Mouse (Mus musculus): ENCODE measurements around the gene Tlx1. TPM values are rescaled to one million over a fixed set of nuclear protein-coding genes. Genes with fewer than 3 reads are reported as not detected.
A peak's percentile ranks its signal among the peaks of the same experiment; 100 is the strongest.

The Tlx1 gene
- polyA plus RNA-seq, 1 experiment from 2014 or later = 3.0 TPM

- WGBS = 0% methylated on average over 5 of the region's 5 CpGs
- peaks cover 100% of the 10 kb centered on the region for H3K27me3 ChIP-seq
These were observed 10.0 kb downstream of the Tlx1 start for GRCm38 (mm10) chr19:45160523-45160922.

GRCm38 (mm10) chr19:45161093-45161492 is 10.6 kb downstream of the Tlx1 start:
- no peak for ATAC-seq (ENCODE audit: low FRiP score)
- Histone ChIP-seq H3K36me3 (no peaks in the 10 kb centered on the region), H3K9ac (no peak overlapping the region), H3K4me1 (replicated peaks) (no peaks in the 10 kb centered on the region), H3K9me3 (no peaks in the 10 kb centered on the region), H3K4me3 (no peak overlapping the region), H3K4me2 (no peak overlapping the region), H3K27ac (no peak overlapping the region), H3K27me3 (peaks cover 99% of the 10 kb centered on the region)
- under 1% methylated on average over 12 of the region's 12 CpGs for WGBS

More at GRCm38 (mm10) chr19:45160523-45160922, 10.0 kb downstream of the Tlx1 start:
- no peak overlapping the region for H3K4me3 ChIP-seq
- H3K4me2 ChIP-seq = no peak overlapping the region
- no peak for ATAC-seq (ENCODE audit: low FRiP score)
- no peaks in the 10 kb centered on the region for H3K9me3 ChIP-seq
- H3K36me3 ChIP-seq = no peaks in the 10 kb centered on the region
- no peak overlapping the region for H3K9ac ChIP-seq
- peaks cover 4% of the 10 kb centered on the region; the same call in 1 of the 2 replicates for H3K4me1 ChIP-seq (replicated peaks)
- no peak overlapping the region for H3K27ac ChIP-seq

GRCm38 (mm10) chr19:45162181-45162580 is 11.7 kb downstream of the Tlx1 start:
- no peak for ATAC-seq (ENCODE audit: low FRiP score)
- Histone ChIP-seq H3K4me2 (no peak overlapping the region), H3K27ac (no peak overlapping the region), H3K9ac (no peak overlapping the region), H3K4me3 (no peak overlapping the region), H3K9me3 (no peaks in the 10 kb centered on the region), H3K36me3 (no peaks in the 10 kb centered on the region), H3K27me3 (peaks cover 99% of the 10 kb centered on the region), H3K4me1 (replicated peaks) (no peaks in the 10 kb centered on the region)
- WGBS = 50% methylated on average over 7 of the region's 7 CpGs

- no peaks in the 10 kb centered on the region for H3K9me3 ChIP-seq
- 3% methylated on average over 12 of the region's 12 CpGs for WGBS
These were observed 12.4 kb downstream of the Tlx1 start for GRCm38 (mm10) chr19:45162871-45163270.

GRCm38 (mm10) chr19:45170451-45170850 is 20.0 kb downstream of the Tlx1 start:
- Histone ChIP-seq H3K36me3 (no peaks in the 10 kb centered on the region), H3K9me3 (no peaks in the 10 kb centered on the region), H3K9ac (no peak overlapping the region), H3K27ac (no peak overlapping the region), H3K4me1 (replicated peaks) (no peaks in the 10 kb centered on the region), H3K4me2 (no peak overlapping the region), H3K4me3 (no peak overlapping the region), H3K27me3 (peaks cover 91% of the 10 kb centered on the region)
- WGBS = 81% methylated on average over 7 of the region's 7 CpGs
- ATAC-seq (ENCODE audit: low FRiP score) = no peak

More at GRCm38 (mm10) chr19:45162871-45163270, 12.4 kb downstream of the Tlx1 start:
- H3K9ac ChIP-seq = no peak overlapping the region
- H3K4me1 ChIP-seq (replicated peaks) = no peaks in the 10 kb centered on the region
- no peak overlapping the region for H3K27ac ChIP-seq
- H3K36me3 ChIP-seq = no peaks in the 10 kb centered on the region
- no peak overlapping the region for H3K4me3 ChIP-seq
- no peak for ATAC-seq (ENCODE audit: low FRiP score)
- no peak overlapping the region for H3K4me2 ChIP-seq
- H3K27me3 ChIP-seq = peaks cover 99% of the 10 kb centered on the region

- Histone ChIP-seq H3K27ac (no peak overlapping the region), H3K9ac (no peak overlapping the region), H3K9me3 (no peaks in the 10 kb centered on the region), H3K4me3 (no peak overlapping the region), H3K4me2 (no peak overlapping the region), H3K27me3 (peaks cover 61% of the 10 kb centered on the region), H3K4me1 (replicated peaks) (peaks cover 9% of the 10 kb centered on the region; the same call in 1 of the 2 replicates), H3K36me3 (no peaks in the 10 kb centered on the region)
- WGBS = 59% methylated on average over 7 of the region's 7 CpGs
- ATAC-seq (ENCODE audit: low FRiP score) = no peak
These were observed 24.3 kb downstream of the Tlx1 start for GRCm38 (mm10) chr19:45174803-45175202.

GRCm38 (mm10) chr19:45176269-45176668 is 25.8 kb downstream of the Tlx1 start:
- no peak for ATAC-seq (ENCODE audit: low FRiP score)
- Histone ChIP-seq H3K4me3 (no peak overlapping the region), H3K4me2 (no peak overlapping the region), H3K9ac (no peak overlapping the region), H3K36me3 (no peaks in the 10 kb centered on the region), H3K9me3 (no peaks in the 10 kb centered on the region), H3K27ac (no peak overlapping the region), H3K4me1 (replicated peaks) (peaks cover 9% of the 10 kb centered on the region; the same call in 1 of the 2 replicates), H3K27me3 (peaks cover 54% of the 10 kb centered on the region)
- 72% methylated on average over 8 of the region's 8 CpGs for WGBS

DNA sequence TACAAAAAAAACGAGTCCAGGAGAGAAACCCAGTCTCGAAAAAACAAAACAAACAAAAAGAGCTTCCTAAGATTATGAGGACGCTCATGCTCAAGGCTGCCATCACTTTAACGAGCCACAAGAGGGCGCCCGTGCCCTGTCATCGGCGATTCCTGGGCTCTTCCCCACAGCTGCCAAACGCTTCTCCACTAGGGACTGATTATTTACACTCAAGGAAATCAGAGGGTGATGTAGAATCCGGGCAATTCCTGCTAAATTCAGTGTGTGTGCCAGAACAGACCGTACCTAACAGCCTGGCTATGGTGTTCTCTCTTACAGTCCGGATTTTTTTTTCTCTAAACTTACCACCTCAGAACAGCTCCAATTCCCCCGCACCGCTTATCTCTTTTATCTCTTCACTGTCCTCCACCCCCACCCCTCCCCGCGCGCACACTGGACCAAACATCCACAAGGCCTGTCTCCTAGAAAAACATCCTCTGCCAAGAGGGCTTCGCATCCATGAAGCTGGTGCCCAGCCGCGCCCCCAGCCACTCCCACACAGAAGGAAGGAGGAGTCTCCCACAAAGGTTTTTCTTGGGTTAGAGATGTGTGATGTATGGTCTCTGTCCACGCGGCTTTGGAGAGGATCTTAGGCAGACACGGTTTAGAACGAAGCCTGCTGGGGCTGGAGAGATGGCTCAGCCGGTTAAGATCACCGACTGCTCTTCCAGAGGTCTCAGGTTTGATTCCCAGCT is 26.7 kb downstream of the Tlx1 start:
- peak overlapping the region; percentile 39; the same call in 1 of the 2 replicates for H3K9ac ChIP-seq
- H3K4me2 ChIP-seq = peak overlapping the region; percentile 40
- H3K27me3 ChIP-seq = peaks cover 45% of the 10 kb centered on the region
- H3K4me3 ChIP-seq = 0 out of 2 replicates have a peak overlapping the region, but pooled peaks have one; percentile 9
- no peaks in the 10 kb centered on the region for H3K36me3 ChIP-seq
- peaks cover 9% of the 10 kb centered on the region; the same call in 1 of the 2 replicates for H3K4me1 ChIP-seq (replicated peaks)
- H3K27ac ChIP-seq = no peak overlapping the region
- 19% methylated on average over 26 of the region's 26 CpGs for WGBS
- peak; percentile 57; the same call in 1 of the 2 replicates for ATAC-seq (ENCODE audit: low FRiP score)
- H3K9me3 ChIP-seq = no peaks in the 10 kb centered on the region

DNA sequence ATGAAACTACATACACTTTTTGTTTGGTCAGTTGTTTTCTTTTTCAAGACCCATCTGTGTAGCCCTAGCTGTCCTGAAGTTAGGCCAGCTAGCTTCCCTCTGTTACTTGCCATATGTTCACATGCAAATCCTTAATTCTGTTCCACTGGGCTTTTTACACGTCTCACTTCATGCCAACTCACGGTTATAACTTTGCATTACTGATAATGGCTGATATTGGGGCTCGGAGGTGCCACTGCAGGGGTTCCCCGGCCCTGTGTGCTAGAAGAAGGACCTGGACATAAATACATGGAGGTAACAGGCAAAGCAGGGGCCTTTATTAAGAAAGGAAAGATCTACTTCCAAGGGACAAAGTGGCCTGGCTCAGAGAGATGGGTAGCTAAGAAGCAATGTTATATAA is 29.0 kb downstream of the Tlx1 start:
- Histone ChIP-seq H3K36me3 (no peaks in the 10 kb centered on the region), H3K9ac (no peak overlapping the region), H3K4me2 (no peak overlapping the region), H3K4me3 (no peak overlapping the region), H3K27ac (no peak overlapping the region), H3K27me3 (peaks cover 23% of the 10 kb centered on the region), H3K4me1 (replicated peaks) (peaks cover 9% of the 10 kb centered on the region; the same call in 1 of the 2 replicates), H3K9me3 (no peaks in the 10 kb centered on the region)
- 75% methylated on average over 4 of the region's 4 CpGs for WGBS
- ATAC-seq (ENCODE audit: low FRiP score) = no peak

DNA sequence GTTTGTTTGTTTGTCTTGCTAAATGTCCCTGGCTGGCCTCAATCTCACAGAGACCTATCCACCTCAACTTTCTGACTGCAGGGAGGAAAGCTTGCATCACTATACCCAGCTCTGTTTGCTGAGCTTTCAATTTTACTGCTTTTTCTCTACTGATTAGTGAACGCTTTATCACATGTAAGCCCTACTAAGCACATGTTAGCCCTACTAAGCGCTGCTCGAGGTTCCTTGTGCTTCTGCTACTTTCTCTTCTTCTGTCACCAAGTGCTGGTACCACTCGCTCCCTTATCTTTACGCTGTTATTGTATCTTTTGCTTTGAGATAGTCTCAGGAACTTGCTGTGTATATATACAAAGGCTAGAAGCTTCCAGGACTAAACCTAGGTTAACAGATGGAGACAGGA is 30.0 kb downstream of the Tlx1 start:
- H3K9ac ChIP-seq = no peak overlapping the region
- H3K27ac ChIP-seq = no peak overlapping the region
- peaks cover 9% of the 10 kb centered on the region; the same call in 1 of the 2 replicates for H3K4me1 ChIP-seq (replicated peaks)
- no peak overlapping the region for H3K4me3 ChIP-seq
- H3K4me2 ChIP-seq = no peak overlapping the region
- ATAC-seq (ENCODE audit: low FRiP score) = no peak
- H3K27me3 ChIP-seq = peaks cover 13% of the 10 kb centered on the region
- 87% methylated on average over 5 of the region's 5 CpGs for WGBS
- H3K36me3 ChIP-seq = no peaks in the 10 kb centered on the region
- no peaks in the 10 kb centered on the region for H3K9me3 ChIP-seq

GRCm38 (mm10) chr19:45194651-45195050 is 44.2 kb downstream of the Tlx1 start:
- no peaks in the 10 kb centered on the region for H3K4me1 ChIP-seq (replicated peaks)
- H3K9me3 ChIP-seq = peaks cover 10% of the 10 kb centered on the region; the same call in 1 of the 2 replicates
- no peak for ATAC-seq (ENCODE audit: low FRiP score)
- H3K27me3 ChIP-seq = no peaks in the 10 kb centered on the region
- no peak overlapping the region for H3K4me2 ChIP-seq
- H3K36me3 ChIP-seq = no peaks in the 10 kb centered on the region
- H3K9ac ChIP-seq = no peak overlapping the region
- no peak overlapping the region for H3K27ac ChIP-seq
- no peak overlapping the region for H3K4me3 ChIP-seq
- WGBS = 48% methylated on average over 4 of the region's 4 CpGs

DNA sequence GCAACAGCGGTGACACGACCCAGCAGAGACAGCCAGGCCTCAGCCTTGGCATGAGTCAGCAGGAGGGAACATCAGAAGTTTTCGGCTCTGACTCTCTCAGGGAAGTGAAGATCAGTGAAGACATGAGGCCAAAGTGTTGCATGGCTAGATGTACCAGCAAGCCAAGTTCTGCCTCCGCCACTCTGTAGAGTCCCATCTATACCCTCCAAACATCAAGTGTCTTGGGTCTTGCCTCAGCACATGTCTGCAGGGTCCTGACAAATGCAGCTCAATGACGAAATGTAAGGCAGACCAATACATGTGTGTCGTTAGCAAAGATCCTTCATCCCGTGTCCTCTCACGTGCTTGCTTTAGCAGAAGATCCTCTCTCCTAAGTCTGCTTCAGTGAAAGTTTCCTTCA is 46.5 kb downstream of the Tlx1 start:
- WGBS = 93% methylated on average over 8 of the region's 8 CpGs
- ATAC-seq (ENCODE audit: low FRiP score) = no peak
- peaks cover 10% of the 10 kb centered on the region; the same call in 1 of the 2 replicates for H3K9me3 ChIP-seq
- no peaks in the 10 kb centered on the region for H3K4me1 ChIP-seq (replicated peaks)
- H3K4me3 ChIP-seq = no peak overlapping the region
- H3K36me3 ChIP-seq = no peaks in the 10 kb centered on the region
- no peak overlapping the region for H3K27ac ChIP-seq
- no peaks in the 10 kb centered on the region for H3K27me3 ChIP-seq
- no peak overlapping the region for H3K4me2 ChIP-seq
- H3K9ac ChIP-seq = no peak overlapping the region
